Mouse (Mus musculus) heart, embryonic 15.5 days (tissue): ENCODE data around the gene Cntnap2. TPM values are rescaled to one million over a fixed set of nuclear protein-coding genes. Genes with fewer than 3 reads are reported as not detected.
A peak's percentile ranks its signal among the peaks of the same experiment; 100 is the strongest.

Experiments used
- ATAC-seq: fragments of 200-750 bp; cut with Nextera tagmentation; replicated peaks from 2 replicates; pipeline ENCODE4 v1.8.0; 2017; ENCODE audit warnings: low read depth, moderate TSS enrichment; ENCODE audit not compliant: insufficient number of reproducible peaks, insufficient read depth, low FRiP score
- H3K27ac ChIP-seq: fragments of 300-500 bp; sonication (generic); 2 replicates; pipeline ENCODE4 v1.5.1; 2015; ENCODE audit warnings: mild to moderate bottlenecking, inconsistent platforms
- H3K27me3 ChIP-seq: fragments of 300-500 bp; sonication (generic); 2 replicates; pipeline ENCODE4 v1.6.1; 2015; ENCODE audit warnings: inconsistent platforms
- H3K36me3 ChIP-seq: fragments of 300-500 bp; sonication (generic); 2 replicates; pipeline ENCODE4 v1.6.1; 2015; ENCODE audit warnings: mild to moderate bottlenecking, inconsistent platforms
- H3K4me1 ChIP-seq: fragments of 300-500 bp; sonication (generic); replicated peaks from 2 replicates; pipeline ENCODE4 v1.6.1; 2015; ENCODE audit warnings: inconsistent platforms
- H3K4me2 ChIP-seq: fragments of 300-500 bp; sonication (generic); 2 replicates; pipeline ENCODE4 v1.6.1; 2015; ENCODE audit warnings: inconsistent platforms, mild to moderate bottlenecking, moderate library complexity
- H3K4me3 ChIP-seq: fragments of 300-500 bp; sonication (generic); 2 replicates; pipeline ENCODE4 v1.5.1; 2015; ENCODE audit warnings: mild to moderate bottlenecking, inconsistent platforms
- H3K9ac ChIP-seq: fragments of 300-500 bp; sonication (generic); 2 replicates; pipeline ENCODE4 v1.6.1; 2015; ENCODE audit warnings: mild to moderate bottlenecking, inconsistent platforms
- H3K9me3 ChIP-seq: fragments of 300-500 bp; sonication (generic); replicated peaks from 2 replicates; pipeline ENCODE4 v1.6.1; 2016; ENCODE audit warnings: inconsistent platforms
- WGBS: fragments of 180-500 bp; shearing (Covaris S2); methylation state at CpG from one replicate; pipeline ENCODE4 v1.1.7; 2015; ENCODE audit warnings: mixed read lengths; 5-methylcytosine and 5-hydroxymethylcytosine counted together
- polyA plus RNA-seq: library from polyadenylated mRNA; unstranded; fragments of >200 nt; fragmentation: Nextera tagmentation; extraction: Ambion mirVana; gene quantifications from 2 replicates; pipeline ENCODE4 v1.2.1, GENCODE M21; 2015

Gene Cntnap2
- polyA plus RNA-seq, 1 experiment from 2014 or later: 0.28 TPM

DNA sequence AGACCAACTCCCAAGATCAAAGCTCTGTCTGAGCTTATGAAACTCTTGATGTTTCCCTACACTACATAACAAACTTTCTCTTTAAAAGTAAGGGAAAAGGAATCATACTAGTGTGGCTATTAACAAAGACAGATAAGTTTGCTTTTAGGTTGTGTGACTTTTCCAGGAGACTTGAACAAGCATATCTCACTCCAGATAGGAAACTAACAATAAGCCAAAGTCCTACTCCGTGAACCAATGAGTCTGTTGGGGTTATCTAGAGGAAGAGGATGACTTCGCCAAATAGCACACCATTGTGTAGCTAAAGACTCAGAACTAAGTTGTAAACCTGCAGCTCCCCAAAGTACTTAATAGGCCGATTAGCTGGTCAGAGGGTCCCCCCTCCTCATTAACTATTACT is 1860.8 kb downstream of the Cntnap2 start:
- H3K36me3 ChIP-seq: no peaks in the 10 kb centered on the region
- ATAC-seq: no peak
- WGBS: 67% methylated on average over 3 of the region's 3 CpGs

DNA sequence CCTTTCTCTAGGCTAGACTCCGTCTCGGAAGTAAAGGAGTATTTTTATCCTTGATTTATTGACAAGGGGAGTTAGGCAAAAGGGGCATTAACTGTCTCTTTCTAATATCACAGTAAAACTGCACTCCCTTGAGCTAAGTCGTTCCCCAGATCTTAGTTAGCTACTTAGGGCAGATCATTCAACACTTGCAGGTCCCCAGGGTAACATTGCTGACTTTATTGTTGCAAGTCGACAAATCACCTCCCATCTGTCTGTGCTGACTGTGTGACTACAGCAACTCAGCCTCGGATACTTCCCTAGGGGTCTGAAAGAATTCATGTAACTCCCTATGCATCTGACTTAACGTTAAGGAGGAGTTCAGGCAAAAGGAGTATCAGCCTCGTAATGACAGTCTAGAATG is 1865.6 kb downstream of the Cntnap2 start:
- 46% methylated on average over 7 of the region's 7 CpGs for WGBS

More for the DNA sequence above, 1860.8 kb downstream of the Cntnap2 start:
- Histone ChIP-seq H3K4me3 (no peak overlapping the region), H3K4me2 (no peak overlapping the region), H3K27me3 (no peaks in the 10 kb centered on the region), H3K9me3 (no peaks in the 10 kb centered on the region), H3K4me1 (no peaks in the 10 kb centered on the region), H3K27ac (no peak overlapping the region), H3K9ac (no peak overlapping the region)

DNA sequence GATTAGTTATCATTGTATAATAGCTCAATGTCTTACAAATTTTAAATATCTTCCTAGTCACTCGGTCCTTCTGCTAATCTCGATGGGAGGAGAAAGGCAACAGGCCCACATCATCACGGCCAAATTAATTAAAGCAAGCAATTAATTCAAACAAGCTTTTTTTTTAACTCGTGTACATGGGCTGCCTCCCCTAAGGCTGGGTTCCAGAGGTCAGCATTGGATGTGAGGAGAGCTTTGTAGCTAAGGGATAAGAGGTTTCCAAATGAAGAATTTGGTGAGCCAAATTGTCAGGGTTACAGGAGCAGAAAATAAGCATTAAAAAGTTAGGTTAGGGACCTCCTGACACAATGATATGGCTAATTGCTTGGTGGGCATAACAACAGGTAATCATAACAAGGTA is 1886.5 kb downstream of the Cntnap2 start:
- H3K36me3 ChIP-seq: no peaks in the 10 kb centered on the region
- no peak overlapping the region for H3K27ac ChIP-seq
- no peak overlapping the region for H3K4me2 ChIP-seq
- 65% methylated on average over 4 of the region's 4 CpGs for WGBS
- no peaks in the 10 kb centered on the region for H3K27me3 ChIP-seq
- H3K4me3 ChIP-seq: no peak overlapping the region
- no peaks in the 10 kb centered on the region for H3K9me3 ChIP-seq
- H3K4me1 ChIP-seq: no peaks in the 10 kb centered on the region
- no peak for ATAC-seq
- H3K9ac ChIP-seq: no peak overlapping the region

More for the DNA sequence above, 1865.6 kb downstream of the Cntnap2 start:
- no peak for ATAC-seq
- no peaks in the 10 kb centered on the region for H3K9me3 ChIP-seq
- no peaks in the 10 kb centered on the region for H3K4me1 ChIP-seq
- no peak overlapping the region for H3K27ac ChIP-seq
- no peaks in the 10 kb centered on the region for H3K27me3 ChIP-seq
- H3K4me2 ChIP-seq: no peak overlapping the region
- no peaks in the 10 kb centered on the region for H3K36me3 ChIP-seq
- no peak overlapping the region for H3K9ac ChIP-seq
- no peak overlapping the region for H3K4me3 ChIP-seq

GRCm38 (mm10) chr6:46961022-46961686 is 1902.0 kb downstream of the Cntnap2 start:
- H3K36me3 ChIP-seq: no peaks in the 10 kb centered on the region
- H3K27ac ChIP-seq: no peak overlapping the region
- no peaks in the 10 kb centered on the region for H3K27me3 ChIP-seq
- H3K9me3 ChIP-seq: no peaks in the 10 kb centered on the region
- no peaks in the 10 kb centered on the region for H3K4me1 ChIP-seq
- no peak overlapping the region for H3K4me2 ChIP-seq
- H3K4me3 ChIP-seq: no peak overlapping the region
- WGBS: 28% methylated on average over 10 of the region's 10 CpGs
- 0 out of 2 replicates have a peak, but pooled peaks have one; percentile 60 for ATAC-seq
- H3K9ac ChIP-seq: no peak overlapping the region

GRCm38 (mm10) chr6:46963261-46963660 is 1904.1 kb downstream of the Cntnap2 start:
- Histone ChIP-seq H3K36me3 (no peaks in the 10 kb centered on the region), H3K4me3 (no peak overlapping the region), H3K9ac (no peak overlapping the region), H3K27me3 (no peaks in the 10 kb centered on the region), H3K4me1 (no peaks in the 10 kb centered on the region), H3K4me2 (no peak overlapping the region), H3K27ac (no peak overlapping the region), H3K9me3 (no peaks in the 10 kb centered on the region)
- 65% methylated on average over 2 of the region's 2 CpGs for WGBS
- no peak for ATAC-seq

- ATAC-seq: no peak
- H3K27me3 ChIP-seq: no peaks in the 10 kb centered on the region
- no peak overlapping the region for H3K4me3 ChIP-seq
- H3K4me1 ChIP-seq: no peaks in the 10 kb centered on the region
- H3K9me3 ChIP-seq: no peaks in the 10 kb centered on the region
- H3K4me2 ChIP-seq: no peak overlapping the region
- no peak overlapping the region for H3K9ac ChIP-seq
- WGBS: 69% methylated on average over 3 of the region's 3 CpGs
- H3K36me3 ChIP-seq: no peaks in the 10 kb centered on the region
- H3K27ac ChIP-seq: no peak overlapping the region
These were observed 1904.5 kb downstream of the Cntnap2 start for GRCm38 (mm10) chr6:46963693-46964092.

GRCm38 (mm10) chr6:46972640-46973039 is 1913.5 kb downstream of the Cntnap2 start:
- ATAC-seq: no peak
- H3K4me3 ChIP-seq: no peak overlapping the region
- 72% methylated on average over 2 of the region's 2 CpGs for WGBS

DNA sequence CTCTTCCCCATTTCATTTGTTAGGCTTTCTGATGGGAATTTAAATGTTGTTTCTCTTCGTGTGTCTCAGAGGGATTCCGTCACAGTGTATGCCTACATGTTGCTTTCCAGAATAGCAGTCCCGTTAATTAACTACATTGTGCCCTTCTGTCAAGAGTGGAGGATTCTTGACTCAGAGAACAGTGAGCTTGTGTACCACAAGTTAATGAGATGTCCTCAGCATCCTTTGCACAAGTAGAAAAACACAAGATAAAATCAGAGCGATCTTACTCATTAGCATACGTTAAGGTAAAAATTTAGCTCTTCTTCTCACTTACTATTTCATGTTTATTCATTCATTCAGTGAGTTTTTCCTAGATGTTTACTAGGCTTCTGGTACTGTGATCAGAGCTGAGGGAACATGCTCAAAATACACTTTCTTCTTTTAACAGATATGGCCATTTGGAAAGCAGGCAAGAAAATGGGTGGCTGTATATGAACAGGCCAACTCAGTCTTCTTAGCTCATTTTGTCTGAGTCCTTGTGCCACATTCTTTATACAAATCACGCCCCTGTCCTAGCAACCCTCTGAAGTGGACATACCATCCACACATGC is 1936.9 kb downstream of the Cntnap2 start:
- Histone ChIP-seq H3K27ac (no peak overlapping the region), H3K4me2 (no peak overlapping the region), H3K9me3 (no peaks in the 10 kb centered on the region), H3K9ac (no peak overlapping the region), H3K4me3 (no peak overlapping the region), H3K4me1 (no peaks in the 10 kb centered on the region), H3K36me3 (no peaks in the 10 kb centered on the region), H3K27me3 (no peaks in the 10 kb centered on the region)
- 82% methylated on average over 6 of the region's 6 CpGs for WGBS
- ATAC-seq: no peak

More at GRCm38 (mm10) chr6:46972640-46973039, 1913.5 kb downstream of the Cntnap2 start:
- Histone ChIP-seq H3K4me1 (no peaks in the 10 kb centered on the region), H3K9ac (no peak overlapping the region), H3K27me3 (no peaks in the 10 kb centered on the region), H3K27ac (no peak overlapping the region), H3K9me3 (no peaks in the 10 kb centered on the region), H3K4me2 (no peak overlapping the region), H3K36me3 (no peaks in the 10 kb centered on the region)

DNA sequence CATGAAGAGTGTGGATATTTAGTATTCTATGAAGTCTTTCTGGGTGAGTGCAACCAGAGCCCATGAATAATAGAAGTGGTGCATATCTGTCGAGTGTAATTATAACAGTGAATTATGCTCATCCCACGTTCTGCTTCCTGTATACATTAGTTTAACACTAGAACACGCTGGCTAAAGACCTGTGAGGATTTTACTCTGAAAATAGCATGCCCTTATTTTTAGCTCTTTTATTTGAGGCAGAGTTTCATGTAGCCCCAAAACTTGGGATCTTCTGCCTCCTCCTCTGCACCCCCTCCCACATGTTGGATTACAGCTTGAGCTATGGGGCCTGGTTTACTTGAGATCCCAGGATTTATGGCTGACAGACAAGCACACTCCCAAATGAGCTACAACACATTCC is 1945.3 kb downstream of the Cntnap2 start:
- Histone ChIP-seq H3K27me3 (no peaks in the 10 kb centered on the region), H3K27ac (no peak overlapping the region), H3K4me3 (no peak overlapping the region), H3K9ac (no peak overlapping the region), H3K4me1 (no peaks in the 10 kb centered on the region), H3K9me3 (no peaks in the 10 kb centered on the region), H3K36me3 (no peaks in the 10 kb centered on the region), H3K4me2 (no peak overlapping the region)
- no peak for ATAC-seq
- WGBS: 76% methylated on average over 3 of the region's 3 CpGs

GRCm38 (mm10) chr6:47012933-47013332 is 1953.8 kb downstream of the Cntnap2 start:
- no peak overlapping the region for H3K4me2 ChIP-seq
- no peaks in the 10 kb centered on the region for H3K36me3 ChIP-seq
- H3K4me3 ChIP-seq: no peak overlapping the region
- H3K4me1 ChIP-seq: no peaks in the 10 kb centered on the region
- no peaks in the 10 kb centered on the region for H3K27me3 ChIP-seq
- H3K9ac ChIP-seq: no peak overlapping the region
- no peak for ATAC-seq
- H3K9me3 ChIP-seq: no peaks in the 10 kb centered on the region
- WGBS: 80% methylated on average over 4 of the region's 4 CpGs
- no peak overlapping the region for H3K27ac ChIP-seq

DNA sequence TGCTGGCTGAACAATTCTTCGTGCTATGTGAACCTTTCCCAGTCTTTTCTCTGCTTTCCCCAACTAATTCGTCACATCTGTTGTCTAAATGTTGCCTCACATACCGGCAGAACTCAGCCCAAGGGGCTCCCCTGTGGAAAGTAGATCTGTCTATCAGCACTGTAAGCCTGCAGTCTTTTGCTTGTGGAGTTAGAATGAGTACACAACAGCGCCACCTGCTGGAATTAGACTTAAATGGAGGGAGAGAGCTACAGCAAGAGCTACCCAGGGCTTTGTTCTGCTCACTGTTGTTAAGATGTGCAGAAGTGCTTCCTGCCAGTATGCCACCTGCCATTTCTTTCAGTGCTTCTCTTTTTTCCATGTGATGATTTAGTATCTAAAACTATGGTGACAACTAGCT is 1954.4 kb downstream of the Cntnap2 start:
- no peaks in the 10 kb centered on the region for H3K36me3 ChIP-seq
- ATAC-seq: no peak
- H3K4me3 ChIP-seq: no peak overlapping the region
- H3K27ac ChIP-seq: no peak overlapping the region
- WGBS: 13% methylated on average over 4 of the region's 4 CpGs
- H3K9me3 ChIP-seq: no peaks in the 10 kb centered on the region
- no peak overlapping the region for H3K4me2 ChIP-seq
- no peak overlapping the region for H3K9ac ChIP-seq
- H3K4me1 ChIP-seq: no peaks in the 10 kb centered on the region
- H3K27me3 ChIP-seq: no peaks in the 10 kb centered on the region
